ENCODE assay signal across 1 mouse cellular context in genomic region chr19:18644084-18644483, GRCm38 (mm10).
TF ChIP-seq lines count a peak whose summit lies in the region.

No protein-coding gene starts in this region.

TF ChIP-seq in MEL, 35 proteins besides CTCF, POLR2A, EP300 and RAD21 (continued from another document):
- TF ChIP-seq TCF12 (IDR thresholded peaks at IDR 0.05; ENCODE audit: low read depth, low read length) = peak; percentile 36; the same call in 1 of the 2 replicates
- TF ChIP-seq BHLHE40 (IDR thresholded peaks at IDR 0.05; ENCODE audit: borderline replicate concordance, low read depth, low read length) = peak; percentile 81
- no peak for TF ChIP-seq ZMIZ1 (IDR thresholded peaks at IDR 0.05; ENCODE audit: low read depth, low read length)
- TF ChIP-seq ZNF384 (IDR thresholded peaks at IDR 0.05; ENCODE audit: low read depth, low read length) = no peak
- TF ChIP-seq HCFC1 (IDR thresholded peaks at IDR 0.05; ENCODE audit: low read depth, low read length) = peak; percentile 47; the same call in 1 of the 2 replicates
- no peak for TF ChIP-seq ZKSCAN1 (IDR thresholded peaks at IDR 0.05; ENCODE audit: low read depth, low read length)
- TF ChIP-seq MXI1 (IDR thresholded peaks at IDR 0.05; ENCODE audit: low read depth, low read length) = peak; percentile 36; the same call in 1 of the 2 replicates
- no peak for TF ChIP-seq SMC3 (IDR thresholded peaks at IDR 0.05; ENCODE audit: low read depth, low read length)
- peak; percentile 70; the same call in 1 of the 2 replicates for TF ChIP-seq SIN3A (IDR thresholded peaks at IDR 0.05; ENCODE audit: low read length)
- TF ChIP-seq POLR2AphosphoS2 (IDR thresholded peaks at IDR 0.05; ENCODE audit: low read length) = peak; percentile 66; the same call in 1 of the 2 replicates
- TF ChIP-seq UBTF (IDR thresholded peaks at IDR 0.05; ENCODE audit: borderline replicate concordance, insufficient read depth, low read depth, low read length) = no peak
- peak; percentile 37 to 89; a peak in 3 of 4 replicates for TF ChIP-seq USF2 (IDR thresholded peaks at IDR 0.05; ENCODE audit: borderline replicate concordance in 1 of 2, insufficient read depth in 1 of 2, low read depth in 1 of 2, low read length in 2 of 2)
- TF ChIP-seq MYC (IDR thresholded peaks at IDR 0.05; ENCODE audit: low read depth, low read length) = peak; percentile 50; the same call in 1 of the 2 replicates
- no peak; the same call in 1 of the 2 replicates for TF ChIP-seq TAL1 (IDR thresholded peaks at IDR 0.05; ENCODE audit: low read length)
- no peak for TF ChIP-seq E2F4 (IDR thresholded peaks at IDR 0.05; ENCODE audit: borderline replicate concordance, low read depth, low read length)
- TF ChIP-seq ETS1 (IDR thresholded peaks at IDR 0.05; ENCODE audit: low read depth, low read length) = peak; percentile 92
- TF ChIP-seq MEF2A (IDR thresholded peaks at IDR 0.05; ENCODE audit: extremely low read depth, insufficient replicate concordance, low read depth, low read length, poor library complexity, severe bottlenecking) = no peak
- no peak; the same call in none of the 2 replicates for TF ChIP-seq TBP (IDR thresholded peaks at IDR 0.05; ENCODE audit: low read depth, low read length)
- no peak for TF ChIP-seq POLR2AphosphoS5 (IDR thresholded peaks at IDR 0.05; ENCODE audit: borderline replicate concordance, low read depth, low read length)
